Mouse (Mus musculus): ENCODE measurements around the gene Crybb2. TPM values are rescaled to one million over a fixed set of nuclear protein-coding genes. Genes with fewer than 3 reads are reported as not detected.
A peak's percentile ranks its signal among the peaks of the same experiment; 100 is the strongest.

The Crybb2 gene
- total RNA-seq, 4 experiments from 2014 or later = not detected

- no peak for DNase-seq
Measured at GRCm38 (mm10) chr5:113090077-113090690, 20.3 kb upstream of the Crybb2 start.

- DNase-seq = no peak
Measured at GRCm38 (mm10) chr5:113087465-113087864, 17.5 kb upstream of the Crybb2 start.

- no peak for DNase-seq
Measured at GRCm38 (mm10) chr5:113086990-113087389, 17.1 kb upstream of the Crybb2 start.

- DNase-seq = no peak
Measured at GRCm38 (mm10) chr5:113086439-113086838, 16.5 kb upstream of the Crybb2 start.

- DNase-seq = no peak
Measured at GRCm38 (mm10) chr5:113085931-113086330, 16.0 kb upstream of the Crybb2 start.

GRCm38 (mm10) chr5:113084309-113084708 lies 14.4 kb upstream of the Crybb2 start:
- no peak for DNase-seq

GRCm38 (mm10) chr5:113082356-113083168 lies 12.6 kb upstream of the Crybb2 start:
- no peak for DNase-seq

GRCm38 (mm10) chr5:113081439-113081838 lies 11.5 kb upstream of the Crybb2 start, which contains the start of gene Crybb3:
Gene Crybb3, minus strand, starts transcription at chr5:113081584.
- no peak for DNase-seq

- no peak for DNase-seq
Measured at GRCm38 (mm10) chr5:113081020-113081419, 11.1 kb upstream of the Crybb2 start.

GRCm38 (mm10) chr5:113079783-113080182 lies 9.9 kb upstream of the Crybb2 start:
- DNase-seq = no peak

GRCm38 (mm10) chr5:113078686-113079085 lies 8.8 kb upstream of the Crybb2 start:
- no peak for DNase-seq

GRCm38 (mm10) chr5:113054308-113054707 lies 15.6 kb downstream of the Crybb2 start:
- DNase-seq = peak; percentile 59

- DNase-seq = no peak
Measured at GRCm38 (mm10) chr5:113050581-113051185, 19.2 kb downstream of the Crybb2 start.

- no peak for DNase-seq
Measured at GRCm38 (mm10) chr5:113049876-113050275, 20.0 kb downstream of the Crybb2 start.

GRCm38 (mm10) chr5:113045511-113046273 lies 24.2 kb downstream of the Crybb2 start:
- no peak for DNase-seq

GRCm38 (mm10) chr5:113043531-113043930 lies 26.4 kb downstream of the Crybb2 start:
- peak; percentile 60 for DNase-seq

- DNase-seq = peak; percentile 71
Measured at GRCm38 (mm10) chr5:113041567-113042071, 28.3 kb downstream of the Crybb2 start.

GRCm38 (mm10) chr5:113040776-113041175 lies 29.1 kb downstream of the Crybb2 start:
- no peak for DNase-seq

GRCm38 (mm10) chr5:113038601-113039000 lies 31.3 kb downstream of the Crybb2 start:
- DNase-seq = no peak

- DNase-seq = no peak
Measured at GRCm38 (mm10) chr5:113035094-113036047, 34.5 kb downstream of the Crybb2 start.

- no peak for DNase-seq
Measured at GRCm38 (mm10) chr5:113031201-113031754, 38.6 kb downstream of the Crybb2 start.
